Mouse (Mus musculus): ENCODE data around the gene Mfng. TPM values are rescaled to one million over a fixed set of nuclear protein-coding genes. Genes with fewer than 3 reads are reported as not detected.

Gene Mfng
- polyA plus RNA-seq, 1 experiment, result 15.7 TPM

DNA sequence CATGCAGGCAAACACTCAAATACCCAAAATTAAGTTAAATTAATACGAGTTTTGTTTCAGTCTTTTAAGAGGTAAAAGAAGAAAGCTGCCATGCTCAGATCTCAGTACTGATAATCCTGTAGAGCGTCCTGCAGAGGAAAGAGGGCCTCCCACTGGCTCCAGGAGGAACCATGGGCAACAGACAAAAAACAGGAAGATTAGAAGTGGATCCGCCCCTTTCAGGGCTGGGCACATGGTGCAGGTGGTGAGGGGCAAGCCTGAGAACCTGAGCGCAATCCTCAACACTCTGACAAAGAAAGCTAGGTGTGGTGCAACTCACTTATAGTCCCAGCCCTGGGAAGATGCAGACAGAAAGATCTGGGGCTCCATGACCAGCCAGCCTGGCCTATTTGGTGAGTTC is 41.4 kb downstream of the Mfng start:
- Histone ChIP-seq H3K36me3 (ENCODE audit: control insufficient read depth, insufficient read depth, low read length) (no peaks in the 10 kb centered on the region), H3K27ac (ENCODE audit: insufficient read depth, low read depth, low read length) (no peak overlapping the region), H3K4me3 (ENCODE audit: insufficient read depth, low read depth, low read length) (no peak overlapping the region), H3K27me3 (replicated peaks; ENCODE audit: control insufficient read depth, insufficient read depth, low read length) (no peaks in the 10 kb centered on the region), H3K4me1 (ENCODE audit: control insufficient read depth, insufficient read depth, low read length) (no peaks in the 10 kb centered on the region)
- DNase-seq, result no peak
- TF ChIP-seq POLR2A (IDR thresholded peaks at IDR 0.05; ENCODE audit: low read depth, low read length), result no peak
- TF ChIP-seq CTCF (conservative IDR thresholded peaks at IDR 0.05; ENCODE audit: insufficient read depth, insufficient read length, low read depth, low read length), result no peak
- WGBS, result 75% methylated on average over 4 of the region's 4 CpGs

DNA sequence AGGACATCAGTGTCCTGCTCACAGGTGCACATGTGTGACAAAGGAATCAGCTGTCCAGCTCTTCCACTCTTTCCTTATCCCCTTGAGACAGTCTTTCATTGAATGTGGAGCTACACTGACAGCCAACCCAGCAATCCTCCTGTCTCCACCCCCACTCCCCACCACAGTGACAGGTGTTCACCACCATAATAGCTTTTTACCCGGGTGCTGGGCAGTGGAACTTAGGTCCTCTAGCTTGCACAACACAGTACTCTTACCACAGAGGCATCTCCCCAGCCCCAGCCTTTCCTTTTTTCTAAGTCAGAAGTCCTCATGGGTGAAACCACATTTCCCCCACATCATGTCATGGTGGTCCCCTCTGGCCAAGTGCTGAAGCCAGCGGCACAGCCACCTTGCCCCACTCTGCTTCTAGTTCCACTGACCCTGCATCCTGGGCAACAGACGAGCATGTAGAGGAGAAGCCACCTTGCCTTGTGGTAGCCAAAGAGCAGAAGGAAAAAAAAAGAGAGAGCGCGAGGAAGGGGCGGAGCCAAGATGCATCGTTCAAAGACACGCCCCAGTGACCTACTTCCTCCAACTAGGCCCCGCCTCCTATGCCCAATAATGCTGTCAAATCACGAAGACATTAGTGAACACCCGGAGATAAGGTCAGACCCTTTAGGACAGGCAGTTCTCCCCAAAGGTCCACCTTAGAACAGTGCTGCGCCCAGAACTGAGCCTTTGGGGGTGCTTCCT is 42.8 kb downstream of the Mfng start:
- Histone ChIP-seq H3K27ac (ENCODE audit: insufficient read depth, low read depth, low read length) (no peak overlapping the region), H3K27me3 (replicated peaks; ENCODE audit: control insufficient read depth, insufficient read depth, low read length) (no peaks in the 10 kb centered on the region), H3K4me3 (ENCODE audit: insufficient read depth, low read depth, low read length) (no peak overlapping the region), H3K4me1 (ENCODE audit: control insufficient read depth, insufficient read depth, low read length) (no peaks in the 10 kb centered on the region), H3K36me3 (ENCODE audit: control insufficient read depth, insufficient read depth, low read length) (no peaks in the 10 kb centered on the region)
- 78% methylated on average over 12 of the region's 12 CpGs for WGBS
- DNase-seq, result no peak
- TF ChIP-seq CTCF (conservative IDR thresholded peaks at IDR 0.05; ENCODE audit: insufficient read depth, insufficient read length, low read depth, low read length) (no peak), POLR2A (IDR thresholded peaks at IDR 0.05; ENCODE audit: low read depth, low read length) (no peak)

DNA sequence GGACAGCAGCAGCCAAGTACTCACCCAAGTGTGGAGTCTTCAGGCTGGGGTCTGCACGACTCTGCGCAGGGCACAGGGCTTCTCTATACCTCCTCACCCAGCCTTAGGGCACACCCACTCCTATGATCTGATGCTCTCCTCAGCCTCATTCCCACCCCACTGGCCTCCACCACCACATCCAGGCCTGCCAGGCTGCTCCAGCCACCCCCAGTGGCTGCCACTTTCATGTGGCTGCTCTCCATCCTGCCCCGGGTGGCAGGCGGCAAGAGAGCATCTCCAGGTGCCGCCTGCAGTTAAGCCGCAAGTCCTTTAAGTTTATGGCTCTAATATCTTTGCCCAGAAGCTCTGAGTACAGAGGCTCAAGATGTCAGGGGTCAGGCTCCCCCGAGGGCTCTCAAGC is 46.6 kb downstream of the Mfng start:
- H3K4me1 ChIP-seq (ENCODE audit: control insufficient read depth, insufficient read depth, low read length), result no peaks in the 10 kb centered on the region
- no peak for DNase-seq
- no peaks in the 10 kb centered on the region for H3K36me3 ChIP-seq (ENCODE audit: control insufficient read depth, insufficient read depth, low read length)
- H3K27ac ChIP-seq (ENCODE audit: insufficient read depth, low read depth, low read length), result no peak overlapping the region
- TF ChIP-seq CTCF (conservative IDR thresholded peaks at IDR 0.05; ENCODE audit: insufficient read depth, insufficient read length, low read depth, low read length), result no peak
- TF ChIP-seq POLR2A (IDR thresholded peaks at IDR 0.05; ENCODE audit: low read depth, low read length), result no peak
- 54% methylated on average over 7 of the region's 7 CpGs for WGBS
- no peaks in the 10 kb centered on the region for H3K27me3 ChIP-seq (replicated peaks; ENCODE audit: control insufficient read depth, insufficient read depth, low read length)
- H3K4me3 ChIP-seq (ENCODE audit: insufficient read depth, low read depth, low read length), result no peak overlapping the region

- H3K4me3 ChIP-seq (ENCODE audit: insufficient read depth, low read depth, low read length), result no peak overlapping the region
- TF ChIP-seq CTCF (conservative IDR thresholded peaks at IDR 0.05; ENCODE audit: insufficient read depth, insufficient read length, low read depth, low read length) (no peak), POLR2A (IDR thresholded peaks at IDR 0.05; ENCODE audit: low read depth, low read length) (no peak)
- no peaks in the 10 kb centered on the region for H3K36me3 ChIP-seq (ENCODE audit: control insufficient read depth, insufficient read depth, low read length)
- H3K4me1 ChIP-seq (ENCODE audit: control insufficient read depth, insufficient read depth, low read length), result no peaks in the 10 kb centered on the region
- 0 out of 2 replicates have a peak, but pooled peaks cover 2% of the 10 kb centered on the region for H3K27me3 ChIP-seq (replicated peaks; ENCODE audit: control insufficient read depth, insufficient read depth, low read length)
- H3K27ac ChIP-seq (ENCODE audit: insufficient read depth, low read depth, low read length), result no peak overlapping the region
- 61% methylated on average over 7 of the region's 7 CpGs for WGBS
- no peak for DNase-seq
These were observed 52.7 kb downstream of the Mfng start for GRCm38 (mm10) chr15:78720532-78720931.

DNA sequence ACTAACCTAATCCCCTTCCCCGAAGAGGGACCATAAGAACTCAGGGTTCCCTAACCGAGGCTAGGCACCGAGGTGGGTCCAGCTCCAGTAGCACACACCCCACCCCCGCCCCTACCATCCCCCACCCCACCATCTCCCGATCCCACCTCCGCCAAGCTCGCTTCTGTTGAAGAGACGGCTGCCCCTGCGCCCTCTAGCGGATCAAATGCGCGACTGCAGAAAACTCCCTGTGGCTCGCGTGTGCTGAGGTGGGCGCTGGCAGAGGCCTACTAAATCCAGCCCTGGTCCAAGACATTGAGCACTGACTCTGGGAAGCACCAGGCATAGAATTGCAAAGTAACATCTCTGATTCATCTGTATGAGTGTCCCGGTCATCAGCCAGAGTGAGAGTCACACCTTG is 53.2 kb downstream of the Mfng start:
- H3K4me1 ChIP-seq (ENCODE audit: control insufficient read depth, insufficient read depth, low read length), result no peaks in the 10 kb centered on the region
- H3K36me3 ChIP-seq (ENCODE audit: control insufficient read depth, insufficient read depth, low read length), result no peaks in the 10 kb centered on the region
- WGBS, result 4% methylated on average over 16 of the region's 16 CpGs
- H3K27ac ChIP-seq (ENCODE audit: insufficient read depth, low read depth, low read length), result no peak overlapping the region
- DNase-seq, result peak; percentile 54
- no peak overlapping the region for H3K4me3 ChIP-seq (ENCODE audit: insufficient read depth, low read depth, low read length)
- TF ChIP-seq CTCF (conservative IDR thresholded peaks at IDR 0.05; ENCODE audit: insufficient read depth, insufficient read length, low read depth, low read length) (peak; percentile 63), POLR2A (IDR thresholded peaks at IDR 0.05; ENCODE audit: low read depth, low read length) (no peak)
- H3K27me3 ChIP-seq (replicated peaks; ENCODE audit: control insufficient read depth, insufficient read depth, low read length), result 0 out of 2 replicates have a peak, but pooled peaks cover 2% of the 10 kb centered on the region

GRCm38 (mm10) chr15:78719416-78719815 is 53.9 kb downstream of the Mfng start:
- no peak overlapping the region for H3K4me3 ChIP-seq (ENCODE audit: insufficient read depth, low read depth, low read length)
- WGBS, result 8% methylated on average over 14 of the region's 14 CpGs
- 0 out of 2 replicates have a peak, but pooled peaks cover 2% of the 10 kb centered on the region for H3K27me3 ChIP-seq (replicated peaks; ENCODE audit: control insufficient read depth, insufficient read depth, low read length)
- no peaks in the 10 kb centered on the region for H3K4me1 ChIP-seq (ENCODE audit: control insufficient read depth, insufficient read depth, low read length)
- TF ChIP-seq CTCF (conservative IDR thresholded peaks at IDR 0.05; ENCODE audit: insufficient read depth, insufficient read length, low read depth, low read length) (no peak), POLR2A (IDR thresholded peaks at IDR 0.05; ENCODE audit: low read depth, low read length) (no peak)
- no peaks in the 10 kb centered on the region for H3K36me3 ChIP-seq (ENCODE audit: control insufficient read depth, insufficient read depth, low read length)
- no peak for DNase-seq
- no peak overlapping the region for H3K27ac ChIP-seq (ENCODE audit: insufficient read depth, low read depth, low read length)

DNA sequence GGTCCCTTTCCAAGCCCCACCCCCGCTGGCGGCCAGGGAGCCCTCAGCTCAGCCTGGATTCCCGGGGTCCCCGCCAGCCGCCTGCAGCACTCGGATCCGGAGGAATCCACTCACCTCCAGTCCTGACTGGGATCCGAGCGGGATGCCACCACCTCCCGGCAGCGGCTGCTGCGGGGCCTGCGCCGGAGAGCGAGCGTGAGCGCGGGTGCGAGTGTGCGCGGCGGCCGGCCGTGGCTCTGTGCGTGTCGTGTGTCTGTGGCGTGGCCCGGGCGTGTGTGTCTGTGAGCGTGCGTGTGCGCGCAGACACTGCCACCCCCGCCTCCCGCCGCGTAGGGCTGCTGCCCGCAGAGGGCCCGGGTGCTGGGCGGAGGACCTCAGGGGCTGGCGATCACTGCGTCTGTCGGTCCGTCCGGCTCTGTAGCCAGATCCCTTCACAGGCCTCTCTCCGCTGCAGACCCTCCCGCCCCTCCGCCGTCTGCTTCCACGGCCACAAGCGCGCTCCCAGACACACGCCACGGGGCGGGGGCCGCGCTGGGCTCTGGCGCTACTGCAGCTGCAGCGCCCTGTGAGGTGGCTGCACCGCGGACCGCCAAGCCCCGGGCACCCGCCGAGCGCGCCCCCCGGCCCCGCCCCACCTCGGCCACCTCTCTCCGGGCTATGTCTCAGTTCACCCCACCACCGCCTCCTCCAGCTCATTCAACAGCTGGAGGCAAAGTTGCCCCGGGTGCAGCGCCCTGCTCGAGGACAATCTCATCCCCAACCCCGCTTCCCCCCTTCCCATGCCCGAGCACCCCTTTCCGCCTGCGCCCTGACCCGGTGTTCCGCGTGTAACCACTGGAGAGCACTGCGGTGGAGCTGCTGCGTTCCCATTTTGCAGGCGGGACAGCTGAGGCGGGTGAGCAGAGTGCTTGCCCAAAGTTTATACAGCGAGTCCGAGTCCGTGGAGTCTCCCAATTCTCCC is 54.7 kb downstream of the Mfng start, which contains the start of gene Elfn2:
Elfn2 (minus strand) TSS at position 482 of the 961 bp plus-strand sequence.
- no peak for DNase-seq
- H3K27me3 ChIP-seq (replicated peaks; ENCODE audit: control insufficient read depth, insufficient read depth, low read length), result 0 out of 2 replicates have a peak, but pooled peaks cover 2% of the 10 kb centered on the region

More for the DNA sequence above, 54.7 kb downstream of the Mfng start, which contains the start of gene Elfn2:
- H3K36me3 ChIP-seq (ENCODE audit: control insufficient read depth, insufficient read depth, low read length), result no peaks in the 10 kb centered on the region
- no peaks in the 10 kb centered on the region for H3K4me1 ChIP-seq (ENCODE audit: control insufficient read depth, insufficient read depth, low read length)
- no peak within 1 kb of the TSS for H3K27ac ChIP-seq (ENCODE audit: insufficient read depth, low read depth, low read length)
- peak within 1 kb of the TSS; percentile 6; the same call in 1 of the 2 replicates for H3K4me3 ChIP-seq (ENCODE audit: insufficient read depth, low read depth, low read length)
- 3% methylated on average over 82 of the region's 89 CpGs for WGBS
- no peak for TF ChIP-seq CTCF (conservative IDR thresholded peaks at IDR 0.05; ENCODE audit: insufficient read depth, insufficient read length, low read depth, low read length)
- TF ChIP-seq POLR2A (IDR thresholded peaks at IDR 0.05; ENCODE audit: low read depth, low read length), result no peak

All from kidney, adult 2 months (tissue).